Mouse (Mus musculus) CH12.LX (cell line): Measurements from ENCODE around the gene Kmo. TPM values are rescaled to one million over a fixed set of nuclear protein-coding genes. Genes with fewer than 3 reads are reported as not detected.

Experiments
- DNase-seq: peaks from one replicate; pipeline ENCODE4 v3.0.0-alpha.2; 2013; ENCODE audit errors: extremely low read depth
- H3K27ac ChIP-seq: 2 replicates; pipeline ENCODE4 v1.5.1; 2012; ENCODE audit warnings: low read depth, mild to moderate bottlenecking, control low read depth, moderate library complexity; ENCODE audit not compliant: insufficient read depth
- H3K27me3 ChIP-seq: replicated peaks from 2 replicates; pipeline ENCODE3; 2012; ENCODE audit warnings: inconsistent platforms
- H3K36me3 ChIP-seq, 2 experiments: replicated peaks in 1 of 2; 2 replicates each; pipeline versions ENCODE3 to v1.6.1; 2012; ENCODE audit warnings: inconsistent platforms in 1 of 2, low read length in 1 of 2, mild to moderate bottlenecking in 1 of 2, mixed read lengths in 1 of 2, moderate library complexity in 1 of 2; ENCODE audit not compliant: control insufficient read depth in 1 of 2, insufficient read depth in 1 of 2
- H3K4me1 ChIP-seq, 2 experiments: 2 replicates each; pipeline ENCODE4 v1.6.1; 2012; ENCODE audit warnings: inconsistent platforms in 1 of 2, moderate library complexity in 1 of 2; ENCODE audit not compliant: insufficient read depth in 2 of 2, control insufficient read depth in 1 of 2
- H3K4me2 ChIP-seq: 2 replicates; pipeline ENCODE4 v1.6.1; 2012; ENCODE audit warnings: low read depth, mild to moderate bottlenecking, control low read depth; ENCODE audit not compliant: poor library complexity, insufficient read depth, severe bottlenecking
- H3K4me3 ChIP-seq, 3 experiments: fragments of 150-350 bp in 1 of 3; sonication (generic) in 1 of 3; replicated peaks in 1 of 3; 2 replicates each; pipeline versions ENCODE3 to v1.5.1; 2011 to 2012; ENCODE audit warnings: low read depth in 2 of 3, low read length in 2 of 3, mild to moderate bottlenecking in 2 of 3, moderate library complexity in 2 of 3, control low read depth in 1 of 3, improper control_type of control experiment in 1 of 3, inconsistent platforms in 1 of 3, mixed read lengths in 1 of 3; ENCODE audit not compliant: poor library complexity in 1 of 3
- H3K79me2 ChIP-seq: replicated peaks from 2 replicates; pipeline ENCODE4 v1.6.1; 2012; ENCODE audit warnings: mild to moderate bottlenecking, moderate library complexity; ENCODE audit not compliant: control insufficient read depth, poor library complexity, insufficient read depth, severe bottlenecking; ENCODE audit errors: extremely low read depth
- H3K9ac ChIP-seq: 2 replicates; pipeline ENCODE4 v1.6.1; 2012; ENCODE audit warnings: low read depth, mild to moderate bottlenecking, control low read depth, moderate library complexity; ENCODE audit not compliant: insufficient read depth
- H3K9me3 ChIP-seq: replicated peaks from 2 replicates; pipeline ENCODE3; 2012; ENCODE audit warnings: low read length, inconsistent platforms, mixed read lengths
- CHD2 ChIP-seq: IDR thresholded peaks from 2 replicates; pipeline ENCODE4 v1.6.1; 2011; ENCODE audit warnings: low read length, improper control_type of control experiment
- E2F4 ChIP-seq: IDR thresholded peaks from 2 replicates; pipeline ENCODE4 v1.6.1; 2011; ENCODE audit warnings: low read depth, low read length, improper control_type of control experiment; ENCODE audit not compliant: insufficient replicate concordance
- ELF1 ChIP-seq: IDR thresholded peaks from 2 replicates; pipeline ENCODE4 v1.6.1; 2014; ENCODE audit warnings: low read depth, mild to moderate bottlenecking, inconsistent platforms, low read length, improper control_type of control experiment
- HCFC1 ChIP-seq: IDR thresholded peaks from 2 replicates; pipeline ENCODE4 v1.6.1; 2012; ENCODE audit warnings: low read depth, mild to moderate bottlenecking, inconsistent platforms, low read length, improper control_type of control experiment
- IRF4 ChIP-seq: IDR thresholded peaks from 2 replicates; pipeline ENCODE4 v1.6.1; 2014; ENCODE audit warnings: low read depth, mild to moderate bottlenecking, inconsistent platforms, low read length, improper control_type of control experiment
- JUN ChIP-seq: IDR thresholded peaks from 2 replicates; pipeline ENCODE4 v1.6.1; 2011; ENCODE audit warnings: low read depth, mild to moderate bottlenecking, low read length, improper control_type of control experiment, moderate library complexity; ENCODE audit not compliant: insufficient read depth
- KAT2A ChIP-seq: IDR thresholded peaks from 2 replicates; pipeline ENCODE4 v1.6.1; 2012; ENCODE audit warnings: low read length, improper control_type of control experiment, inconsistent platforms; ENCODE audit not compliant: insufficient replicate concordance
- MAX ChIP-seq: IDR thresholded peaks from 2 replicates; pipeline ENCODE4 v1.6.1; 2011; ENCODE audit warnings: low read length, improper control_type of control experiment
- MAZ ChIP-seq: IDR thresholded peaks from 2 replicates; pipeline ENCODE4 v1.6.1; 2012; ENCODE audit warnings: low read depth, mild to moderate bottlenecking, inconsistent platforms, low read length, improper control_type of control experiment, moderate library complexity
- MXI1 ChIP-seq: IDR thresholded peaks from 2 replicates; pipeline ENCODE4 v1.6.1; 2011; ENCODE audit warnings: mild to moderate bottlenecking, low read depth, low read length, improper control_type of control experiment
- NELFE ChIP-seq: IDR thresholded peaks from 2 replicates; pipeline ENCODE4 v1.6.1; 2011; ENCODE audit warnings: low read depth, low read length, improper control_type of control experiment
- NRF1 ChIP-seq: IDR thresholded peaks from 2 replicates; pipeline ENCODE4 v1.6.1; 2014; ENCODE audit warnings: low read depth, mild to moderate bottlenecking, inconsistent platforms, low read length, improper control_type of control experiment, moderate library complexity
- PAX5 ChIP-seq: IDR thresholded peaks from 2 replicates; pipeline ENCODE4 v1.6.1; 2012; ENCODE audit warnings: low read length, inconsistent platforms, mixed read lengths
- POLR2A ChIP-seq: IDR thresholded peaks from 2 replicates; pipeline ENCODE4 v1.6.1; 2011; ENCODE audit warnings: low read depth, mild to moderate bottlenecking, improper control_type of control experiment, low read length
- RCOR1 ChIP-seq: conservative IDR thresholded peaks from 2 replicates; pipeline ENCODE4 v1.6.1; 2012; ENCODE audit warnings: low read depth, mild to moderate bottlenecking, inconsistent platforms, low read length, improper control_type of control experiment
- TBP ChIP-seq: conservative IDR thresholded peaks from 2 replicates; pipeline ENCODE4 v1.6.1; 2011; ENCODE audit warnings: low read depth, low read length, improper control_type of control experiment
- TCF12 ChIP-seq: IDR thresholded peaks from 2 replicates; pipeline ENCODE4 v1.6.1; 2014; ENCODE audit warnings: low read depth, mild to moderate bottlenecking, inconsistent platforms, low read length, improper control_type of control experiment
- USF2 ChIP-seq: conservative IDR thresholded peaks from 2 replicates; pipeline ENCODE4 v1.6.1; 2011; ENCODE audit warnings: low read depth, low read length, improper control_type of control experiment
- ZMIZ1 ChIP-seq: IDR thresholded peaks from 2 replicates; pipeline ENCODE4 v1.6.1; 2012; ENCODE audit warnings: low read depth, mild to moderate bottlenecking, inconsistent platforms, low read length, improper control_type of control experiment
- dilution Hi-C: fragments of 300-500 bp; cut with MboI; formaldehyde crosslinking; loops from 2 replicates; pipeline ENCODE4 v1.14.3; 2020; ENCODE audit warnings: low sequenced_read_pairs; ENCODE audit not compliant: extremely low pct_unique_long_range_greater_than_20kb, extremely low pct_ligation_motif_present
- in situ Hi-C: fragments of 300-500 bp; cut with MboI; formaldehyde crosslinking; loops from 3 replicates; pipeline ENCODE4 v1.14.3; 2019; ENCODE audit warnings: low sequenced_read_pairs, low pct_ligation_motif_present, low pct_unique_long_range_greater_than_20kb, mixed read lengths
- polyA plus RNA-seq: library from polyadenylated mRNA; unstranded; fragments of >175 nt; gene quantifications from 2 replicates; pipeline ENCODE4 v1.2.1, GENCODE M21; 2012; ENCODE audit warnings: low read depth; ENCODE audit not compliant: insufficient read length
- total RNA-seq, 2 experiments: library from RNA; depleted of rRNA; stranded (reverse); fragments of 300-350 nt in 1 of 2; fragments of >200 nt in 1 of 2; gene quantifications; 2 replicates each; pipeline ENCODE4 v1.2.3; 2012 to 2014

Gene Kmo
- total and polyA plus RNA-seq, 3 experiments = 9.7 to 49.2 (median 42.5) TPM

- in situ Hi-C loops = no loop called here
Observed at GRCm38 (mm10) chr1:175692246-175692996, 72.2 kb downstream of the Kmo start, which contains the start of the genes Opn3 and Chml. TSS of gene Opn3 (minus strand) at chr1:175692776. TSS of gene Chml (minus strand) at chr1:175692901.

GRCm38 (mm10) chr1:175692997-175693361 is 72.8 kb downstream of the Kmo start:
- TF ChIP-seq NRF1 (no peak), PAX5 (no peak), USF2 (no peak), E2F4 (0 out of 2 replicates have a peak, but pooled peaks have one; percentile 35), KAT2A (no peak), MAZ (peak; percentile 88; the same call in 1 of the 2 replicates), JUN (no peak)
- TF ChIP-seq, all 38 proteins: peak for 2
- Histone ChIP-seq H3K4me3 (peak overlapping the region; percentile 48 to 61 (median 55)), H3K36me3 (peaks cover 0 to 3% of the 10 kb centered on the region in 2 experiments), H3K9ac (peak overlapping the region; percentile 13; the same call in 1 of the 2 replicates), H3K27ac (no peak overlapping the region), H3K4me2 (peak overlapping the region; percentile 65), H3K27me3 (no peaks in the 10 kb centered on the region), H3K4me1 (peaks cover 5 to 27% of the 10 kb centered on the region in 2 experiments; a peak in 3 of 4 replicates), H3K9me3 (no peaks in the 10 kb centered on the region), H3K79me2 (no peaks in the 10 kb centered on the region)
- DNase-seq = no peak
- in situ Hi-C loops = no loop called here
- dilution Hi-C loops = no loop called here

More at GRCm38 (mm10) chr1:175692246-175692996, 72.2 kb downstream of the Kmo start, which contains the start of the genes Opn3 and Chml:
- peak within 1 kb of the TSS; percentile 77 to 89 (median 87) for H3K4me3 ChIP-seq
- TF ChIP-seq CHD2 (no peak), RCOR1 (no peak), NELFE (peak; percentile 89), TCF12 (peak; percentile 78), HCFC1 (no peak), POLR2A (peak; percentile 89), TBP (0 out of 2 replicates have a peak, but pooled peaks have one; percentile 15), MAZ (no peak), MXI1 (peak; percentile 25; the same call in 1 of the 2 replicates), MAX (0 out of 2 replicates have a peak, but pooled peaks have one; percentile 13), ELF1 (peak; percentile 90), ZMIZ1 (peak; percentile 79), IRF4 (peak; percentile 3; the same call in 1 of the 2 replicates), NRF1 (peak; percentile 23; the same call in 1 of the 2 replicates)
- TF ChIP-seq, all 38 proteins: peak for 10
- H3K4me1 ChIP-seq = peaks cover 5 to 27% of the 10 kb centered on the region in 2 experiments; a peak in 3 of 4 replicates
- H3K4me2 ChIP-seq = peak within 1 kb of the TSS; percentile 97
- no peaks in the 10 kb centered on the region for H3K27me3 ChIP-seq
- no peak within 1 kb of the TSS for H3K27ac ChIP-seq
- H3K9me3 ChIP-seq = no peaks in the 10 kb centered on the region
- no peaks in the 10 kb centered on the region for H3K79me2 ChIP-seq
- DNase-seq = peak; percentile 99
- H3K36me3 ChIP-seq = peaks cover 0 to 8% of the 10 kb centered on the region in 2 experiments
- H3K9ac ChIP-seq = peak within 1 kb of the TSS; percentile 62
- dilution Hi-C loops = no loop called here
